In the genomic region with DNA sequence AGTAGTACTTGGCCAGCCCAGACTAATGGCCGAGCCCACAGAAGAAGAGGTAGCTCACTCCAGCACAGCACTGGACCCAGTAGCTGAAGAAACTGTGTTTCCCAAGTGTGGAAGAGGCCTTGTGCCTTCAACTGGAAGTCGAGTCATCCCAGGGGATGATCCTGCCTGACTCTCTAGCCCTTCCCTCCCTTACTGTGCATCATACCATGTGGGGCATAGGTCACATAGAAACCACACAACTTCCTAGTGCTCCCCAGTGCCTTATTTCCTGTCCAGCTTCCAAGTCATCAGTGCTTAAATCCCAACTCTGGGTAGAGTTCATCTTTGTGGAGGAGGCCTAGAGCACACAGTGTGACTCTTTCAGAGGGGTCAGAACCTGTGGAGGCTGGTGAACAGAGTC, we compare ENCODE assay signal across 17 mouse cellular contexts.
DNase-seq lines count a peak whose midpoint lies in the region; ATAC-seq and TF ChIP-seq lines count a peak whose summit lies in the region.
"Had no signal": no experiment of that assay in that cellular context is flagged by ENCODE, and none has a peak within 500 bp of the region (broad histone marks: within the 10 kb centered on the region; RNA-seq: fewer than 3 reads in every experiment).

No protein-coding gene starts in this region.

- H3K27ac ChIP-seq in layer of hippocampus, adult 2 months, result peak overlapping the region; percentile 48; the same call in 1 of the 2 replicates
- no peak overlapping the region for H3K27ac ChIP-seq in MEL (ENCODE audit: control insufficient read depth, low read depth, low read length)
- H3K27ac ChIP-seq in limb, embryonic 10.5 days, result no peak overlapping the region
- H3K27ac ChIP-seq in kidney, embryonic 16.5 days (ENCODE audit: low read length), result no peak overlapping the region
- H3K27ac ChIP-seq: embryonic facial prominence, embryonic 12.5 days; heart, embryonic 13.5 days; hindbrain, embryonic 15.5 days had no signal

- H3K4me3 ChIP-seq in layer of hippocampus, adult 2 months, result no peak overlapping the region
- no peak overlapping the region for H3K4me3 ChIP-seq in MEL (ENCODE audit: control insufficient read depth in 1 of 2, insufficient read depth in 1 of 2, low read depth in 2 of 2, low read length in 2 of 2)
- H3K4me3 ChIP-seq in limb, embryonic 10.5 days, result no peak overlapping the region
- no peak overlapping the region for H3K4me3 ChIP-seq in kidney, embryonic 16.5 days (ENCODE audit: low read length)
- H3K4me3 ChIP-seq: embryonic facial prominence, embryonic 12.5 days; heart, embryonic 13.5 days; hindbrain, embryonic 15.5 days had no signal

- no peak for TF ChIP-seq EP300 in MEL (IDR thresholded peaks at IDR 0.05; ENCODE audit: low read depth in 1 of 2, low read length in 2 of 2)

- no peak for ATAC-seq in kidney, embryonic 16.5 days (ENCODE audit: low FRiP score, low TSS enrichment)

- H3K27me3 ChIP-seq in MEL (ENCODE audit: control insufficient read depth in 1 of 2, insufficient read depth in 2 of 2, low read length in 2 of 2), result no peaks in the 10 kb centered on the region
- H3K27me3 ChIP-seq in limb, embryonic 10.5 days (ENCODE audit: low read depth, poor library complexity, severe bottlenecking), result no peaks in the 10 kb centered on the region
- H3K27me3 ChIP-seq in kidney, embryonic 16.5 days (ENCODE audit: insufficient read depth, low read length), result no peaks in the 10 kb centered on the region
- H3K27me3 ChIP-seq: embryonic facial prominence, embryonic 12.5 days; heart, embryonic 13.5 days; hindbrain, embryonic 15.5 days had no signal

- no peak for TF ChIP-seq RAD21 in MEL (IDR thresholded peaks at IDR 0.05; ENCODE audit: low read depth, low read length)

- TF ChIP-seq CTCF in layer of hippocampus, adult 2 months (conservative IDR thresholded peaks at IDR 0.05), result no peak
- no peak for TF ChIP-seq CTCF in MEL (IDR thresholded peaks at IDR 0.05 in 2 of 3, conservative IDR thresholded peaks at IDR 0.05 in 1 of 3; ENCODE audit: control insufficient read depth in 1 of 3, insufficient read depth in 1 of 3, low read depth in 2 of 3, low read length in 3 of 3, poor library complexity in 1 of 3, severe bottlenecking in 1 of 3)

- H3K36me3 ChIP-seq in MEL (ENCODE audit: control insufficient read depth in 1 of 2, insufficient read depth in 2 of 2, low read length in 2 of 2), result no peaks in the 10 kb centered on the region
- H3K36me3 ChIP-seq in limb, embryonic 10.5 days, result peaks cover 16% of the 10 kb centered on the region
- peaks cover 16% of the 10 kb centered on the region for H3K36me3 ChIP-seq in kidney, embryonic 16.5 days (ENCODE audit: insufficient read depth, low read length)

- no peak for DNase-seq in layer of hippocampus, adult 2 months (ENCODE audit: low spot score in 2 of 2)
- no peak for DNase-seq in layer of hippocampus, postnatal 36 days
- DNase-seq in 3134 (ENCODE audit: extremely low read depth, insufficient read length, low spot score), result peak; percentile 38
- no peak for DNase-seq in MEL (ENCODE audit: low read depth, low spot score)
- DNase-seq in limb, embryonic 10.5 days (ENCODE audit: low spot score), result peak; percentile 21
- no peak for DNase-seq in heart, adult 8-10 months (ENCODE audit: low spot score)
- DNase-seq: adrenal gland, adult 8-10 months; adrenal gland, postnatal 36 days; cerebellum, adult 9-10 months; cerebellum, postnatal 25 days; forebrain, postnatal 0 days; heart, postnatal 36 days had no signal

- WGBS in limb, embryonic 10.5 days, result 94% methylated on average over 2 of the region's 2 CpGs
- WGBS in kidney, embryonic 16.5 days, result 86% methylated on average over 2 of the region's 2 CpGs

- no peaks in the 10 kb centered on the region for H3K4me1 ChIP-seq in MEL (ENCODE audit: control insufficient read depth in 1 of 2, insufficient read depth in 2 of 2, low read length in 2 of 2)
- no peaks in the 10 kb centered on the region for H3K4me1 ChIP-seq in limb, embryonic 10.5 days
- H3K4me1 ChIP-seq in kidney, embryonic 16.5 days (ENCODE audit: insufficient read depth, low read length), result no peaks in the 10 kb centered on the region
- H3K4me1 ChIP-seq: embryonic facial prominence, embryonic 12.5 days; heart, embryonic 13.5 days; hindbrain, embryonic 15.5 days had no signal

- no peaks in the 10 kb centered on the region for H3K79me2 ChIP-seq in MEL (ENCODE audit: control insufficient read depth, insufficient read depth, low read length, poor library complexity)

- TF ChIP-seq POLR2A in MEL (IDR thresholded peaks at IDR 0.05; ENCODE audit: control insufficient read depth in 1 of 2, insufficient read depth in 1 of 2, low read depth in 1 of 2, low read length in 2 of 2, poor library complexity in 1 of 2), result no peak

- no peak overlapping the region for H3K9ac ChIP-seq in MEL (ENCODE audit: control insufficient read depth, low read depth, low read length, poor library complexity, severe bottlenecking)
- H3K9ac ChIP-seq in kidney, embryonic 16.5 days (replicated peaks; ENCODE audit: low read length), result no peak overlapping the region
- H3K9ac ChIP-seq: embryonic facial prominence, embryonic 12.5 days; forebrain, postnatal 0 days; heart, embryonic 13.5 days; hindbrain, embryonic 15.5 days had no signal

- no peak overlapping the region for H3K4me2 ChIP-seq in kidney, embryonic 16.5 days (replicated peaks; ENCODE audit: low read depth, low read length)
- H3K4me2 ChIP-seq: embryonic facial prominence, embryonic 12.5 days; heart, embryonic 13.5 days; hindbrain, embryonic 15.5 days had no signal

- H3K9me3 ChIP-seq in MEL (replicated peaks; ENCODE audit: insufficient read depth, low read length), result no peaks in the 10 kb centered on the region
- no peaks in the 10 kb centered on the region for H3K9me3 ChIP-seq in limb, embryonic 10.5 days (replicated peaks)
- H3K9me3 ChIP-seq in kidney, embryonic 16.5 days (ENCODE audit: low read length), result no peaks in the 10 kb centered on the region
- H3K9me3 ChIP-seq: embryonic facial prominence, embryonic 12.5 days; G1E; heart, embryonic 13.5 days; hindbrain, embryonic 15.5 days had no signal

TF ChIP-seq in MEL, 35 proteins besides CTCF, POLR2A, EP300 and RAD21:
- peak; percentile 23; the same call in 1 of the 2 replicates for TF ChIP-seq ZKSCAN1 (IDR thresholded peaks at IDR 0.05; ENCODE audit: low read depth, low read length)
- TF ChIP-seq MAFK (IDR thresholded peaks at IDR 0.05; ENCODE audit: borderline replicate concordance, low read depth, low read length), result no peak

Comparison
In these comparisons a context has a peak if more than half of its experiments do, and no peak if none do; other contexts are left out.
1. DNase-seq: peak in 3134 (single experiment) and limb, embryonic 10.5 days (single experiment); none in layer of hippocampus, adult 2 months (0 of 2), layer of hippocampus, postnatal 36 days (0 of 2), MEL (single experiment) and heart, adult 8-10 months (single experiment).